Mouse (Mus musculus) embryo, embryonic 9.5 days (tissue): ENCODE data around the gene Slc2a8.

ENCODE experiments used
- DNase-seq: peaks from one replicate; pipeline ENCODE4 v3.0.0-alpha.2; 2017; ENCODE audit errors: extremely low spot score

The Slc2a8 gene

GRCm38 (mm10) chr2:32928947-32929829, 52.7 kb downstream of the Slc2a8 start:
- DNase-seq: no peak

GRCm38 (mm10) chr2:32928235-32928946, 53.5 kb downstream of the Slc2a8 start:
- DNase-seq: peak; percentile 53

DNA sequence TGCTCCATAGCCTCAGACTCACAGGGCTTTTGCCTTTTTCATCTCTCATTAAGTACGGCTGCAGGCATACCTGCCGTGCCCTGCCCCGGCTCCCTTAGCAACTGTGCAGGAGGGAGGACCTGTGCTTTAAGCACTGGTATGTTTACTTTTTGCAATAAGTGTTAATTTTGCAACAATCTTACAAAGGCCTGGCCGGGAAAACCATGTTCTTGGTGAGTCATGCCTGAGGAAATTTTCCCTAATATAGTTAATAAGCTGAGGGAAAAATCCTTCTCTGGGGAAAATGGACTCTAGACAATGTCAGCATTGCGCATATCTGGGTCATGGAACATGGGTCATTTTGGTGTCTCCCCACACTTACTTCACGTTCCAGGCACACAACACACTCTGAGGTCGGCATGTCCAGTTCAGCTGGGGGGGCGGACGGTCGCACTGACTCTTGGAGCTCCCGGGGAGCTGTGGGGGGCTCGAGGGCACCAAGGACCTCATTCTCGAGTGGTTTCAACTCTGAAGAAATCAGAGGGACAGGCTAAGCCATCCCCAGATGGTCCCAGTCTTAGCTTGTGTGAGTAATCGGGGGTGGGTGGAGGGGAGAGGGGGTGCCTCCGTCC, 54.2 kb downstream of the Slc2a8 start:
- no peak for DNase-seq

- no peak for DNase-seq
Observed at GRCm38 (mm10) chr2:32926330-32927075, 55.4 kb downstream of the Slc2a8 start.

DNA sequence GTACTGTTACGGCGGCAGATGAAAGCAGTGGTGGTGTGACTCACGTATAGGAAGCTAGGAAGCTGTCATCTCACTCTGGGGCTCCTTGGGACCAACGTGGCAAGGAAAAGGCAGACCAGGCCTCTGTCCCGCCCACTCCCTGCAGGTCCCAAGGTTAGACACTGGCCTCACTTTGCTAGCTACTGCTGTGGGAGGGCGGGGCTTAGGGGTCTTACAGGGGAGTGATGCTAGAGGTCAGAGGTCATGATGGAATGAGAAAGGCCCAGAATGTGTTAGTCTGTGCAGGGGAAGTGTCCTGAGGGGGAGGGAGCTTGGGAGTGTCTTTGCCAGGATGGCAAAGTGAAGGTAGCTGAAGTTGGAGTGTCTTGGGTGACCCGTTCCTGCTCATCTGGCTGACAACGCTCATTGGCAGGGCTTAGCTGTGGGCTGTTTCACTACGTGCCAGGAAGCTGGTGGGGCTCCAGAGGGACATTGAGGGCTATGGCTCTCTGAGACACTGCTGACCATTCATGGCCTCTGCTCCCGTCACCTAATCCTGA, 57.5 kb downstream of the Slc2a8 start:
- no peak for DNase-seq

GRCm38 (mm10) chr2:32923551-32924250, 58.2 kb downstream of the Slc2a8 start:
- no peak for DNase-seq
